Mouse (Mus musculus): ENCODE data around the gene Ano5. TPM values are rescaled to one million over a fixed set of nuclear protein-coding genes. Genes with fewer than 3 reads are reported as not detected.

The Ano5 gene
- polyA plus RNA-seq (2016; fragmentation: Nextera tagmentation; extraction: Ambion mirVana): 0.17 and 0.26 TPM in 2 replicates

GRCm38 (mm10) chr7:51510671-51511651, at the start of gene Ano5:
Ano5 (plus strand) TSS chr7:51511029.
- peaks cover 2% of the 10 kb centered on the region; the same call in 1 of the 2 replicates for H3K4me1 ChIP-seq
- peak; percentile 82 for ATAC-seq (ENCODE audit: low FRiP score)
- H3K27ac ChIP-seq: no peak within 1 kb of the TSS
- peak within 1 kb of the TSS; percentile 48 for H3K4me3 ChIP-seq (replicated peaks)
- peak within 1 kb of the TSS; percentile 57 for H3K9ac ChIP-seq
- no peaks in the 10 kb centered on the region for H3K36me3 ChIP-seq (replicated peaks)
- H3K4me2 ChIP-seq: peak within 1 kb of the TSS; percentile 88
- no peaks in the 10 kb centered on the region for H3K9me3 ChIP-seq
- peaks cover 21% of the 10 kb centered on the region for H3K27me3 ChIP-seq
- 2% methylated on average over 45 of the region's 45 CpGs for WGBS

GRCm38 (mm10) chr7:51499396-51499795, 11.4 kb upstream of the Ano5 start:
- Histone ChIP-seq H3K27ac (no peak overlapping the region), H3K27me3 (no peaks in the 10 kb centered on the region), H3K9me3 (no peaks in the 10 kb centered on the region), H3K4me3 (replicated peaks) (no peak overlapping the region), H3K9ac (no peak overlapping the region), H3K4me2 (no peak overlapping the region), H3K4me1 (no peaks in the 10 kb centered on the region), H3K36me3 (replicated peaks) (no peaks in the 10 kb centered on the region)
- 52% methylated on average over 2 of the region's 2 CpGs for WGBS
- ATAC-seq (ENCODE audit: low FRiP score): no peak

GRCm38 (mm10) chr7:51503940-51504339, 6.9 kb upstream of the Ano5 start:
- Histone ChIP-seq H3K27ac (no peak overlapping the region), H3K9me3 (no peaks in the 10 kb centered on the region), H3K27me3 (no peaks in the 10 kb centered on the region), H3K4me3 (replicated peaks) (no peak overlapping the region), H3K9ac (no peak overlapping the region), H3K36me3 (replicated peaks) (no peaks in the 10 kb centered on the region), H3K4me1 (no peaks in the 10 kb centered on the region), H3K4me2 (no peak overlapping the region)
- WGBS: 46% methylated on average over 2 of the region's 2 CpGs
- ATAC-seq (ENCODE audit: low FRiP score): no peak

GRCm38 (mm10) chr7:51510147-51510546, 682 bp upstream of the Ano5 start:
- peak overlapping the region; percentile 48; the same call in 1 of the 2 replicates for H3K4me3 ChIP-seq (replicated peaks)
- no peaks in the 10 kb centered on the region for H3K9me3 ChIP-seq
- H3K27ac ChIP-seq: no peak overlapping the region
- WGBS: 82% methylated on average over 7 of the region's 7 CpGs
- no peak overlapping the region for H3K4me2 ChIP-seq
- peak; percentile 4; the same call in 1 of the 2 replicates for ATAC-seq (ENCODE audit: low FRiP score)
- H3K36me3 ChIP-seq (replicated peaks): no peaks in the 10 kb centered on the region
- peaks cover 2% of the 10 kb centered on the region; the same call in 1 of the 2 replicates for H3K4me1 ChIP-seq
- H3K9ac ChIP-seq: no peak overlapping the region
- peaks cover 21% of the 10 kb centered on the region for H3K27me3 ChIP-seq

- no peak overlapping the region for H3K4me2 ChIP-seq
- no peak overlapping the region for H3K27ac ChIP-seq
- H3K27me3 ChIP-seq: no peaks in the 10 kb centered on the region
- no peak for ATAC-seq (ENCODE audit: low FRiP score)
- H3K9ac ChIP-seq: no peak overlapping the region
- no peaks in the 10 kb centered on the region for H3K4me1 ChIP-seq
- no peaks in the 10 kb centered on the region for H3K9me3 ChIP-seq
- no peaks in the 10 kb centered on the region for H3K36me3 ChIP-seq (replicated peaks)
- H3K4me3 ChIP-seq (replicated peaks): no peak overlapping the region
Observed at GRCm38 (mm10) chr7:51539344-51539743, 28.5 kb downstream of the Ano5 start.

GRCm38 (mm10) chr7:51540736-51541135, 29.9 kb downstream of the Ano5 start:
- Histone ChIP-seq H3K9ac (no peak overlapping the region), H3K4me1 (no peaks in the 10 kb centered on the region), H3K4me3 (replicated peaks) (no peak overlapping the region), H3K36me3 (replicated peaks) (no peaks in the 10 kb centered on the region), H3K4me2 (no peak overlapping the region), H3K27ac (no peak overlapping the region), H3K27me3 (no peaks in the 10 kb centered on the region), H3K9me3 (no peaks in the 10 kb centered on the region)
- ATAC-seq (ENCODE audit: low FRiP score): no peak
- 68% methylated on average over 6 of the region's 6 CpGs for WGBS

- no peaks in the 10 kb centered on the region for H3K9me3 ChIP-seq
- H3K36me3 ChIP-seq (replicated peaks): no peaks in the 10 kb centered on the region
- 87% methylated on average over 4 of the region's 4 CpGs for WGBS
- no peaks in the 10 kb centered on the region for H3K4me1 ChIP-seq
- H3K4me2 ChIP-seq: no peak overlapping the region
- H3K27ac ChIP-seq: no peak overlapping the region
- ATAC-seq (ENCODE audit: low FRiP score): no peak
- no peak overlapping the region for H3K9ac ChIP-seq
- no peaks in the 10 kb centered on the region for H3K27me3 ChIP-seq
- H3K4me3 ChIP-seq (replicated peaks): no peak overlapping the region
Observed at GRCm38 (mm10) chr7:51600021-51600420, 89.2 kb downstream of the Ano5 start.

- Histone ChIP-seq H3K4me2 (no peak overlapping the region), H3K4me3 (replicated peaks) (no peak overlapping the region), H3K4me1 (no peaks in the 10 kb centered on the region), H3K27me3 (no peaks in the 10 kb centered on the region), H3K36me3 (replicated peaks) (no peaks in the 10 kb centered on the region), H3K9ac (no peak overlapping the region), H3K9me3 (no peaks in the 10 kb centered on the region), H3K27ac (no peak overlapping the region)
- ATAC-seq (ENCODE audit: low FRiP score): no peak
- 89% methylated on average over 12 of the region's 12 CpGs for WGBS
Observed at GRCm38 (mm10) chr7:51603741-51604140, 92.9 kb downstream of the Ano5 start.

- H3K4me1 ChIP-seq: no peaks in the 10 kb centered on the region
- H3K4me3 ChIP-seq (replicated peaks): no peak overlapping the region
- 45% methylated on average over 5 of the region's 5 CpGs for WGBS
- H3K4me2 ChIP-seq: no peak overlapping the region
- H3K9me3 ChIP-seq: no peaks in the 10 kb centered on the region
- no peak overlapping the region for H3K27ac ChIP-seq
- no peaks in the 10 kb centered on the region for H3K36me3 ChIP-seq (replicated peaks)
- no peak overlapping the region for H3K9ac ChIP-seq
- no peaks in the 10 kb centered on the region for H3K27me3 ChIP-seq
- no peak for ATAC-seq (ENCODE audit: low FRiP score)
Observed at GRCm38 (mm10) chr7:51614404-51614803, 103.6 kb downstream of the Ano5 start.

- Histone ChIP-seq H3K4me3 (replicated peaks) (no peak overlapping the region), H3K27ac (no peak overlapping the region), H3K4me1 (no peaks in the 10 kb centered on the region), H3K9me3 (no peaks in the 10 kb centered on the region), H3K9ac (no peak overlapping the region), H3K27me3 (peaks cover 18% of the 10 kb centered on the region), H3K36me3 (replicated peaks) (no peaks in the 10 kb centered on the region), H3K4me2 (no peak overlapping the region)
- no peak for ATAC-seq (ENCODE audit: low FRiP score)
Observed at GRCm38 (mm10) chr7:51617941-51618340, 107.1 kb downstream of the Ano5 start.

- H3K4me2 ChIP-seq: no peak overlapping the region
Observed at GRCm38 (mm10) chr7:51618412-51618811, 107.6 kb downstream of the Ano5 start.

GRCm38 (mm10) chr7:51619977-51620376, 109.1 kb downstream of the Ano5 start:
- Histone ChIP-seq H3K4me3 (replicated peaks) (no peak overlapping the region), H3K4me2 (no peak overlapping the region), H3K9ac (no peak overlapping the region), H3K9me3 (no peaks in the 10 kb centered on the region), H3K4me1 (peaks cover under 1% of the 10 kb centered on the region; the same call in 1 of the 2 replicates), H3K36me3 (replicated peaks) (no peaks in the 10 kb centered on the region), H3K27me3 (peaks cover 34% of the 10 kb centered on the region), H3K27ac (no peak overlapping the region)
- 51% methylated on average over 1 of the region's 1 CpGs for WGBS
- no peak for ATAC-seq (ENCODE audit: low FRiP score)

More at GRCm38 (mm10) chr7:51618412-51618811, 107.6 kb downstream of the Ano5 start:
- no peak overlapping the region for H3K27ac ChIP-seq
- H3K4me3 ChIP-seq (replicated peaks): no peak overlapping the region
- H3K9me3 ChIP-seq: no peaks in the 10 kb centered on the region
- H3K36me3 ChIP-seq (replicated peaks): no peaks in the 10 kb centered on the region
- WGBS: 26% methylated on average over 2 of the region's 2 CpGs
- H3K9ac ChIP-seq: no peak overlapping the region
- peaks cover 18% of the 10 kb centered on the region for H3K27me3 ChIP-seq
- H3K4me1 ChIP-seq: no peaks in the 10 kb centered on the region
- no peak for ATAC-seq (ENCODE audit: low FRiP score)

Data from forebrain, embryonic 12.5 days (tissue).